Mouse (Mus musculus) midbrain, postnatal 0 days (tissue): ENCODE data around the gene Six3. TPM values are rescaled to one million over a fixed set of nuclear protein-coding genes. Genes with fewer than 3 reads are reported as not detected.

Experiments
- ATAC-seq: fragments of 200-750 bp; cut with Nextera tagmentation; 2 replicates; pipeline ENCODE4 v1.8.0; 2017; ENCODE audit warnings: moderate number of reproducible peaks, mild to moderate bottlenecking, moderate TSS enrichment, moderate library complexity; ENCODE audit not compliant: low FRiP score
- DNase-seq: peaks from one replicate; pipeline ENCODE4 v3.0.0-alpha.2; 2015; ENCODE audit warnings: low spot score
- H3K27ac ChIP-seq: fragments of 300-500 bp; sonication (generic); 2 replicates; pipeline ENCODE4 v1.5.1; 2014; ENCODE audit warnings: low read depth, mild to moderate bottlenecking, low read length, mixed read lengths
- H3K27me3 ChIP-seq: fragments of 300-500 bp; sonication (generic); 2 replicates; pipeline ENCODE4 v1.6.1; 2014; ENCODE audit warnings: low read length, control low read depth, mixed read lengths; ENCODE audit not compliant: insufficient read depth
- H3K36me3 ChIP-seq: fragments of 300-500 bp; sonication (generic); 2 replicates; pipeline ENCODE4 v1.6.1; 2014; ENCODE audit warnings: low read length, control low read depth, mixed read lengths; ENCODE audit not compliant: insufficient read depth
- H3K4me1 ChIP-seq: fragments of 300-500 bp; sonication (generic); 2 replicates; pipeline ENCODE4 v1.6.1; 2014; ENCODE audit warnings: mild to moderate bottlenecking, control low read depth, antibody characterized with exemption, low read length, mixed read lengths; ENCODE audit not compliant: insufficient read depth
- H3K4me2 ChIP-seq: fragments of 300-500 bp; sonication (generic); 2 replicates; pipeline ENCODE4 v1.6.1; 2014; ENCODE audit warnings: low read depth, mild to moderate bottlenecking, low read length, mixed read lengths; ENCODE audit not compliant: poor library complexity, severe bottlenecking
- H3K4me3 ChIP-seq: fragments of 300-500 bp; sonication (generic); 2 replicates; pipeline ENCODE4 v1.5.1; 2014; ENCODE audit warnings: low read depth, mild to moderate bottlenecking, low read length, moderate library complexity
- H3K9ac ChIP-seq: fragments of 300-500 bp; sonication (generic); replicated peaks from 2 replicates; pipeline ENCODE4 v1.6.1; 2014; ENCODE audit warnings: mild to moderate bottlenecking, low read length, moderate library complexity, mixed read lengths; ENCODE audit not compliant: poor library complexity, severe bottlenecking
- H3K9me3 ChIP-seq: fragments of 300-500 bp; sonication (generic); 2 replicates; pipeline ENCODE4 v1.6.1; 2016; ENCODE audit warnings: low read length, control low read depth
- CTCF ChIP-seq: IDR thresholded peaks from 2 replicates; pipeline ENCODE4 v1.5.1; 2016; ENCODE audit warnings: antibody characterized with exemption, mild to moderate bottlenecking
- WGBS: fragments of 180-500 bp; shearing (Covaris S2); extraction: QIAGEN DNeasy Blood & Tissue Kit; methylation state at CpG from one replicate; pipeline ENCODE4 v1.1.7; 2014; 5-methylcytosine and 5-hydroxymethylcytosine counted together
- polyA plus RNA-seq: library from polyadenylated mRNA; unstranded; fragments of >200 nt; fragmentation: Nextera tagmentation; extraction: Ambion mirVana; gene quantifications from 2 replicates; pipeline ENCODE4 v1.2.1, GENCODE M21; 2015
- total RNA-seq: library from RNA; depleted of rRNA; stranded (reverse); fragments of >200 nt; gene quantifications from 2 replicates; pipeline ENCODE4 v1.2.3, GENCODE M21; 2014

The Six3 gene
- total and polyA plus RNA-seq, 2 experiments from 2014 or later: 12.8 to 28.0 TPM

- Histone ChIP-seq H3K27me3 (peaks cover 22% of the 10 kb centered on the region), H3K27ac (no peak overlapping the region), H3K9ac (no peak overlapping the region), H3K9me3 (no peaks in the 10 kb centered on the region), H3K4me2 (no peak overlapping the region), H3K4me3 (no peak overlapping the region), H3K36me3 (no peaks in the 10 kb centered on the region), H3K4me1 (no peaks in the 10 kb centered on the region)
- no peak for TF ChIP-seq CTCF
- DNase-seq (no peak), ATAC-seq (no peak)
- 74% methylated on average over 5 of the region's 6 CpGs for WGBS
Measured at GRCm38 (mm10) chr17:85637876-85638275, 24.5 kb downstream of the Six3 start.

GRCm38 (mm10) chr17:85645312-85645711, 31.9 kb downstream of the Six3 start:
- H3K4me3 ChIP-seq: peak overlapping the region; percentile 36
- 10% methylated on average over 11 of the region's 12 CpGs for WGBS
- DNase-seq: peak; percentile 33

GRCm38 (mm10) chr17:85645718-85646665, 32.6 kb downstream of the Six3 start:
- ATAC-seq: peak; percentile 69
- Histone ChIP-seq H3K4me1 (0 out of 2 replicates have a peak, but pooled peaks cover 2% of the 10 kb centered on the region), H3K9me3 (no peaks in the 10 kb centered on the region), H3K4me2 (peak overlapping the region; percentile 64), H3K4me3 (peak overlapping the region; percentile 36), H3K27ac (no peak overlapping the region), H3K36me3 (no peaks in the 10 kb centered on the region), H3K9ac (peak overlapping the region; percentile 34; the same call in 1 of the 2 replicates), H3K27me3 (peaks cover 19% of the 10 kb centered on the region)
- peak; percentile 65 for DNase-seq
- peak; percentile 81 for TF ChIP-seq CTCF
- WGBS: 3% methylated on average over 36 of the region's 36 CpGs

More at GRCm38 (mm10) chr17:85645312-85645711, 31.9 kb downstream of the Six3 start:
- H3K4me2 ChIP-seq: peak overlapping the region; percentile 64
- H3K27me3 ChIP-seq: peaks cover 19% of the 10 kb centered on the region
- H3K27ac ChIP-seq: no peak overlapping the region
- no peaks in the 10 kb centered on the region for H3K9me3 ChIP-seq
- no peaks in the 10 kb centered on the region for H3K36me3 ChIP-seq
- H3K9ac ChIP-seq: peak overlapping the region; percentile 34; the same call in 1 of the 2 replicates
- 0 out of 2 replicates have a peak, but pooled peaks cover 2% of the 10 kb centered on the region for H3K4me1 ChIP-seq
- TF ChIP-seq CTCF: no peak
- ATAC-seq: peak; percentile 47; the same call in 1 of the 2 replicates

- Histone ChIP-seq H3K36me3 (no peaks in the 10 kb centered on the region), H3K4me2 (no peak overlapping the region), H3K4me1 (no peaks in the 10 kb centered on the region), H3K9ac (no peak overlapping the region), H3K27me3 (no peaks in the 10 kb centered on the region), H3K9me3 (no peaks in the 10 kb centered on the region), H3K27ac (no peak overlapping the region), H3K4me3 (no peak overlapping the region)
- 55% methylated on average over 1 of the region's 1 CpGs for WGBS
- no peak for DNase-seq
- no peak for TF ChIP-seq CTCF
- ATAC-seq: no peak
Measured at GRCm38 (mm10) chr17:85660016-85660415, 46.6 kb downstream of the Six3 start.

- WGBS: 76% methylated on average over 5 of the region's 5 CpGs
Measured at GRCm38 (mm10) chr17:85661521-85661920, 48.1 kb downstream of the Six3 start.

GRCm38 (mm10) chr17:85664202-85664601, 50.8 kb downstream of the Six3 start:
- Histone ChIP-seq H3K27ac (no peak overlapping the region), H3K9me3 (no peaks in the 10 kb centered on the region), H3K4me2 (peak overlapping the region; percentile 48), H3K4me3 (peak overlapping the region; percentile 22; the same call in 1 of the 2 replicates), H3K9ac (no peak overlapping the region), H3K27me3 (0 out of 2 replicates have a peak, but pooled peaks cover 3% of the 10 kb centered on the region), H3K36me3 (no peaks in the 10 kb centered on the region), H3K4me1 (no peaks in the 10 kb centered on the region)
- TF ChIP-seq CTCF: no peak
- WGBS: 33% methylated on average over 2 of the region's 2 CpGs
- ATAC-seq (no peak), DNase-seq (no peak)

More at GRCm38 (mm10) chr17:85661521-85661920, 48.1 kb downstream of the Six3 start:
- H3K9me3 ChIP-seq: no peaks in the 10 kb centered on the region
- H3K27me3 ChIP-seq: 0 out of 2 replicates have a peak, but pooled peaks cover 1% of the 10 kb centered on the region
- no peaks in the 10 kb centered on the region for H3K4me1 ChIP-seq
- ATAC-seq (no peak), DNase-seq (no peak)
- H3K4me2 ChIP-seq: no peak overlapping the region
- no peaks in the 10 kb centered on the region for H3K36me3 ChIP-seq
- no peak overlapping the region for H3K9ac ChIP-seq
- no peak overlapping the region for H3K27ac ChIP-seq
- no peak for TF ChIP-seq CTCF
- no peak overlapping the region for H3K4me3 ChIP-seq
